Comparison of ENCODE assay signal across 15 mouse cellular contexts in genomic region chr8:72099377-72100103, GRCm38 (mm10). TPM values are rescaled to one million over a fixed set of nuclear protein-coding genes. Genes with fewer than 3 reads are reported as not detected.
DNase-seq lines count a peak whose midpoint lies in the region; ATAC-seq and TF ChIP-seq lines count a peak whose summit lies in the region.
"Not testable (repeated sequence)": the region's sequence is repeated elsewhere in the genome, so short reads cannot be mapped to it uniquely, and the experiment has no call there.
"Had no signal": no experiment of that assay in that cellular context is flagged by ENCODE, and none has a peak within 500 bp of the region (broad histone marks: within the 10 kb centered on the region; RNA-seq: fewer than 3 reads in every experiment).

No protein-coding gene starts in this region.

- not testable (repeated sequence) for H3K27me3 ChIP-seq in intestine, postnatal 0 days (replicated peaks; ENCODE audit: control insufficient read depth, insufficient read depth, low read length)

- DNase-seq in Muller cell, postnatal 12 days (ENCODE audit: inconsistent ontology term), result peak; percentile 1
- peak; percentile 5 for DNase-seq in cerebellum, adult 11-12 months
- peak; percentile 31 for DNase-seq in gastrocnemius, postnatal 25 days
- DNase-seq in layer of hippocampus, postnatal 10 days (ENCODE audit: low spot score in 2 of 2), result peak; percentile 12 to 30
- peak; percentile 65 for DNase-seq in lung, postnatal 36 days
- DNase-seq in right cerebral cortex, postnatal 14 days, result peak; percentile 22
- peak; percentile 52 for DNase-seq in urinary bladder, postnatal 14 days (ENCODE audit: low spot score)

- H3K9me3 ChIP-seq in intestine, postnatal 0 days (ENCODE audit: control insufficient read depth), result not testable (repeated sequence)

- ATAC-seq in intestine, postnatal 0 days, result not testable (repeated sequence)

- not testable (repeated sequence) for TF ChIP-seq CTCF in intestine, postnatal 0 days (IDR thresholded peaks at IDR 0.05; ENCODE audit: low read depth)

- not testable (repeated sequence) for H3K4me3 ChIP-seq in intestine, postnatal 0 days (ENCODE audit: low read depth, low read length)

- not testable (repeated sequence) for H3K27ac ChIP-seq in intestine, postnatal 0 days (ENCODE audit: low read depth, low read length)

- H3K4me1 ChIP-seq in intestine, postnatal 0 days (replicated peaks; ENCODE audit: control insufficient read depth, insufficient read depth, low read length), result not testable (repeated sequence)

- H3K36me3 ChIP-seq in intestine, postnatal 0 days (ENCODE audit: control insufficient read depth, insufficient read depth), result not testable (repeated sequence)

- WGBS in intestine, postnatal 0 days, result 52% methylated on average over 6 of the region's 7 CpGs

- H3K9ac ChIP-seq in intestine, postnatal 0 days (ENCODE audit: low read depth, low read length), result not testable (repeated sequence)

- 0 out of 2 replicates have a peak overlapping the region, but pooled peaks have one; percentile 7 for H3K4me2 ChIP-seq in intestine, postnatal 0 days (replicated peaks; ENCODE audit: low read depth)

RNA-seq across cellular contexts. Expression of gene Olfr374, which starts 7.3 kb away (rescaled TPM):
- not detected for total RNA-seq in gastrocnemius, postnatal 25 days (2021)
- polyA plus RNA-seq in intestine, postnatal 0 days (2015; fragmentation: Nextera tagmentation; extraction: Ambion mirVana), result not detected in 2 replicates
- not detected for total RNA-seq in layer of hippocampus, postnatal 10 days (2021)
- total RNA-seq: layer of hippocampus, postnatal 25 days had no signal
- polyA plus RNA-seq: forebrain, embryonic 11.5 days; gonadal fat pad, adult 2 months; hindbrain, embryonic 14.5 days; liver, embryonic 13.5 days had no signal

RNA-seq across cellular contexts. Expression of gene Olfr373, which starts 16.6 kb away (rescaled TPM):
- total RNA-seq in gastrocnemius, postnatal 25 days (2021), result not detected
- 0.08 and 0.14 TPM in 2 replicates for polyA plus RNA-seq in intestine, postnatal 0 days (2015; fragmentation: Nextera tagmentation; extraction: Ambion mirVana)
- total RNA-seq in layer of hippocampus, postnatal 10 days (2021), result not detected
- total RNA-seq: layer of hippocampus, postnatal 25 days had no signal
- polyA plus RNA-seq: forebrain, embryonic 11.5 days; gonadal fat pad, adult 2 months; hindbrain, embryonic 14.5 days; midbrain, embryonic 15.5 days had no signal

RNA-seq across cellular contexts. Expression of gene Tpm4, which starts 35.2 kb away (rescaled TPM):
- 10 to 100 TPM; 41.3 to 53.8 TPM for total RNA-seq in gastrocnemius, postnatal 25 days (2021)
- polyA plus RNA-seq in intestine, postnatal 0 days (2015; fragmentation: Nextera tagmentation; extraction: Ambion mirVana), result 277 and 300 TPM in 2 replicates
- 10 to 100 TPM; 52.7 to 57.9 TPM for total RNA-seq in layer of hippocampus, postnatal 10 days (2021)

RNA-seq across cellular contexts. Expression of gene Olfr372, which starts 58.5 kb away (rescaled TPM):
- total RNA-seq in gastrocnemius, postnatal 25 days (2021), result not detected
- not detected in 2 replicates for polyA plus RNA-seq in intestine, postnatal 0 days (2015; fragmentation: Nextera tagmentation; extraction: Ambion mirVana)
- total RNA-seq in layer of hippocampus, postnatal 10 days (2021), result not detected
- total RNA-seq: layer of hippocampus, postnatal 25 days had no signal
- polyA plus RNA-seq: forebrain, embryonic 11.5 days; gonadal fat pad, adult 2 months; hindbrain, embryonic 14.5 days; liver, embryonic 13.5 days; midbrain, embryonic 15.5 days; stomach, embryonic 14.5 days had no signal

Comparison
In these comparisons a context has a peak if more than half of its experiments do, and no peak if none do; other contexts are left out.
1. DNase-seq: peak in every context shown above with its lines; median percentile 65 in lung, postnatal 36 days; 52 in urinary bladder, postnatal 14 days; 31 in gastrocnemius, postnatal 25 days; 22 in right cerebral cortex, postnatal 14 days; 21 in layer of hippocampus, postnatal 10 days; 5 in cerebellum, adult 11-12 months; 1 in Muller cell, postnatal 12 days.